Mouse (Mus musculus) myocyte (in vitro differentiated cells): Measurements from ENCODE around the gene Commd1. TPM values are rescaled to one million over a fixed set of nuclear protein-coding genes. Genes with fewer than 3 reads are reported as not detected.
A peak's percentile ranks its signal among the peaks of the same experiment; 100 is the strongest.

Experiments
- H3K27me3 ChIP-seq: one replicate; pipeline ENCODE4 v1.6.1; 2011; ENCODE audit not compliant: control insufficient read depth, insufficient read depth, insufficient read length
- H3K36me3 ChIP-seq: one replicate; pipeline ENCODE4 v1.6.1; 2011; ENCODE audit not compliant: control insufficient read depth, insufficient read depth
- H3K4me2 ChIP-seq: one replicate; pipeline ENCODE4 v1.6.1; 2011; ENCODE audit warnings: low read depth, control low read depth
- H3K4me3 ChIP-seq: one replicate; pipeline ENCODE4 v1.5.1; 2011; ENCODE audit warnings: mild to moderate bottlenecking, control low read depth, moderate library complexity
- H3K79me2 ChIP-seq: one replicate; pipeline ENCODE4 v1.6.1; 2011; ENCODE audit not compliant: control insufficient read depth, insufficient read depth
- H3ac ChIP-seq: one replicate; pipeline ENCODE4 v1.6.1; 2011; ENCODE audit not compliant: control insufficient read depth, insufficient read length
- CEBPB ChIP-seq: IDR thresholded peaks from 2 replicates; pipeline ENCODE4 v1.6.1; 2011; ENCODE audit warnings: mild to moderate bottlenecking, moderate library complexity; ENCODE audit not compliant: poor library complexity, insufficient read depth, severe bottlenecking
- E2F4 ChIP-seq: IDR thresholded peaks from one replicate; pipeline ENCODE4 v1.6.1; 2011; ENCODE audit warnings: mild to moderate bottlenecking, control low read depth, moderate library complexity; ENCODE audit not compliant: insufficient read depth
- MAX ChIP-seq: IDR thresholded peaks from one replicate; pipeline ENCODE4 v1.6.1; 2011; ENCODE audit warnings: low read depth, mild to moderate bottlenecking, control low read depth
- MYOD1 ChIP-seq, 3 experiments: IDR thresholded peaks; one replicate each; pipeline ENCODE4 v1.6.1; 2011; ENCODE audit warnings: control low read depth in 2 of 3, low read depth in 2 of 3, mild to moderate bottlenecking in 2 of 3, moderate library complexity in 1 of 3; ENCODE audit not compliant: insufficient read length in 2 of 3, control insufficient read depth in 1 of 3
- MYOG ChIP-seq, 3 experiments: IDR thresholded peaks; one replicate each; pipeline ENCODE4 v1.6.1; 2011; ENCODE audit warnings: control low read depth in 2 of 3, low read depth in 2 of 3, mild to moderate bottlenecking in 2 of 3; ENCODE audit not compliant: insufficient read length in 2 of 3, control insufficient read depth in 1 of 3, insufficient read depth in 1 of 3
- POLR2A ChIP-seq: IDR thresholded peaks from one replicate; pipeline ENCODE4 v1.6.1; 2011; ENCODE audit warnings: low read depth, mild to moderate bottlenecking, control low read depth, moderate library complexity; ENCODE audit not compliant: insufficient read length
- POLR2AphosphoS2 ChIP-seq: IDR thresholded peaks from one replicate; pipeline ENCODE4 v1.6.1; 2011; ENCODE audit warnings: low read depth, control low read depth; ENCODE audit not compliant: insufficient read length
- REST ChIP-seq: IDR thresholded peaks from one replicate; pipeline ENCODE4 v1.6.1; 2011; ENCODE audit warnings: mild to moderate bottlenecking, control low read depth, moderate library complexity; ENCODE audit not compliant: insufficient read depth, insufficient read length
- SRF ChIP-seq: IDR thresholded peaks from one replicate; pipeline ENCODE4 v1.6.1; 2011; ENCODE audit warnings: low read depth; ENCODE audit not compliant: control insufficient read depth, insufficient read length
- TCF12 ChIP-seq: IDR thresholded peaks from one replicate; pipeline ENCODE4 v1.6.1; 2011; ENCODE audit warnings: mild to moderate bottlenecking, control low read depth; ENCODE audit not compliant: poor library complexity, insufficient read depth, severe bottlenecking
- TCF3 ChIP-seq: IDR thresholded peaks from one replicate; pipeline ENCODE4 v1.6.1; 2011; ENCODE audit warnings: low read depth, control low read depth; ENCODE audit not compliant: insufficient read length
- USF1 ChIP-seq: IDR thresholded peaks from one replicate; pipeline ENCODE4 v1.6.1; 2011; ENCODE audit warnings: low read depth, mild to moderate bottlenecking, control low read depth, moderate library complexity
- polyA plus RNA-seq: library from polyadenylated mRNA; unstranded; fragments of >200 nt; fragmentation: generic; extraction: Trizol; gene quantifications from one replicate; pipeline ENCODE4 v1.2.1, GENCODE M21; 2012; ENCODE audit warnings: missing spikeins

Commd1 gene
- polyA plus RNA-seq, 1 experiment, result 174 TPM

GRCm38 (mm10) chr11:22990393-22991126 lies 8.4 kb upstream of the Commd1 start, which contains the start of gene Cct4:
Gene Cct4, plus strand, starts transcription at chr11:22990519.
- Histone ChIP-seq H3K36me3 (peaks cover 16% of the 10 kb centered on the region), H3K79me2 (peaks cover 40% of the 10 kb centered on the region), H3K4me2 (peak within 1 kb of the TSS; percentile 95), H3K27me3 (no peaks in the 10 kb centered on the region), H3K4me3 (peak within 1 kb of the TSS; percentile 49), H3ac (peak within 1 kb of the TSS; percentile 32)
- TF ChIP-seq SRF, result peak; percentile 86
- TF ChIP-seq USF1, result no peak
- TF ChIP-seq MAX, result peak; percentile 79
- TF ChIP-seq POLR2AphosphoS2, result peak; percentile 95
- peak in 1 of 3 experiments; percentile 27 for TF ChIP-seq MYOG (IDR thresholded peaks at IDR 0.05; ENCODE audit: control insufficient read depth in 1 of 3, insufficient read depth in 1 of 3, insufficient read length in 2 of 3, low read depth in 2 of 3)
- no peak for TF ChIP-seq TCF3
- no peak for TF ChIP-seq REST
- TF ChIP-seq POLR2A, result peak; percentile 83
- TF ChIP-seq MYOD1 (IDR thresholded peaks at IDR 0.05; ENCODE audit: control insufficient read depth in 1 of 3, insufficient read length in 2 of 3, low read depth in 2 of 3), result peak in 1 of 3 experiments; percentile 27
- TF ChIP-seq E2F4, result peak; percentile 28
- TF ChIP-seq CEBPB, result no peak
- no peak for TF ChIP-seq TCF12

GRCm38 (mm10) chr11:22989786-22990185 lies 7.6 kb upstream of the Commd1 start:
- Histone ChIP-seq H3ac (no peak overlapping the region), H3K36me3 (peaks cover 14% of the 10 kb centered on the region), H3K4me3 (peak overlapping the region; percentile 49), H3K4me2 (peak overlapping the region; percentile 77), H3K79me2 (peaks cover 40% of the 10 kb centered on the region), H3K27me3 (no peaks in the 10 kb centered on the region)
- no peak for TF ChIP-seq E2F4
- no peak for TF ChIP-seq SRF
- no peak for TF ChIP-seq POLR2A
- TF ChIP-seq TCF12, result no peak
- no peak for TF ChIP-seq MAX
- no peak for TF ChIP-seq USF1
- no peak for TF ChIP-seq MYOG (IDR thresholded peaks at IDR 0.05; ENCODE audit: control insufficient read depth in 1 of 3, insufficient read depth in 1 of 3, insufficient read length in 2 of 3, low read depth in 2 of 3)
- TF ChIP-seq MYOD1 (IDR thresholded peaks at IDR 0.05; ENCODE audit: control insufficient read depth in 1 of 3, insufficient read length in 2 of 3, low read depth in 2 of 3), result no peak
- no peak for TF ChIP-seq REST
- no peak for TF ChIP-seq POLR2AphosphoS2
- TF ChIP-seq CEBPB, result no peak
- no peak for TF ChIP-seq TCF3

- TF ChIP-seq E2F4 (no peak), POLR2AphosphoS2 (no peak), MAX (no peak), REST (no peak), TCF12 (no peak), MYOG (IDR thresholded peaks at IDR 0.05; ENCODE audit: control insufficient read depth in 1 of 3, insufficient read depth in 1 of 3, insufficient read length in 2 of 3, low read depth in 2 of 3) (no peak), MYOD1 (IDR thresholded peaks at IDR 0.05; ENCODE audit: control insufficient read depth in 1 of 3, insufficient read length in 2 of 3, low read depth in 2 of 3) (no peak), SRF (no peak), CEBPB (no peak), POLR2A (no peak), USF1 (no peak), TCF3 (no peak)
- Histone ChIP-seq H3ac (no peak overlapping the region), H3K4me3 (no peak overlapping the region), H3K79me2 (peaks cover 19% of the 10 kb centered on the region), H3K36me3 (no peaks in the 10 kb centered on the region), H3K4me2 (peak overlapping the region; percentile 41), H3K27me3 (no peaks in the 10 kb centered on the region)
Measured at GRCm38 (mm10) chr11:22987357-22987756, 5.2 kb upstream of the Commd1 start.

DNA sequence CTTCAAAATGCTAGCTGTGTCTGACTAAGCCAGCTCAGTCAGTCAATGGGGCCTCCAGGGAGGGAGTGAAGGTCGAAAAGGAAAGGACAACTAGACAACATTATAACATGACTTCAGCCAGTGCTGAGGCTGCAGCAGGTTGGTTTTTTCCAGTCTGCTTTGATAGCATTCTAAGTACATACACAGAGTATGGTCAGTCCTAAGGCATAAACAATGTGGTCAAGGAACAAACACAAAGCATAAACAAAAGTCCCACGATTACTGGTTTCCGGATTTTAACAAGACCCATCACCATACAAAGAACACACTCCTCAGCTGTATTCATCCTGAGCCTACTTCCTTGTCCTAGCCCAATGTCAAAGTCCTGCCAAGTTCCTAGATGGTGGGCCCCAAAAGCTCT lies 3.3 kb upstream of the Commd1 start:
- Histone ChIP-seq H3K36me3 (no peaks in the 10 kb centered on the region), H3ac (no peak overlapping the region), H3K4me2 (no peak overlapping the region), H3K4me3 (no peak overlapping the region), H3K79me2 (peaks cover 12% of the 10 kb centered on the region), H3K27me3 (no peaks in the 10 kb centered on the region)
- TF ChIP-seq TCF12 (no peak), MYOG (IDR thresholded peaks at IDR 0.05; ENCODE audit: control insufficient read depth in 1 of 3, insufficient read depth in 1 of 3, insufficient read length in 2 of 3, low read depth in 2 of 3) (no peak), REST (no peak)

GRCm38 (mm10) chr11:22982846-22983245 lies 664 bp upstream of the Commd1 start:
- peak overlapping the region; percentile 86 for H3K4me3 ChIP-seq
- peak overlapping the region; percentile 74 for H3K4me2 ChIP-seq

More at GRCm38 (mm10) chr11:22982846-22983245, 664 bp upstream of the Commd1 start:
- TF ChIP-seq SRF, result no peak
- TF ChIP-seq POLR2A, result no peak
- TF ChIP-seq E2F4, result no peak
- TF ChIP-seq POLR2AphosphoS2, result no peak
- no peak for TF ChIP-seq REST
- TF ChIP-seq TCF12, result no peak
- no peak for TF ChIP-seq MYOD1 (IDR thresholded peaks at IDR 0.05; ENCODE audit: control insufficient read depth in 1 of 3, insufficient read length in 2 of 3, low read depth in 2 of 3)
- no peak for TF ChIP-seq MAX
- TF ChIP-seq TCF3, result no peak
- no peak for TF ChIP-seq USF1
- Histone ChIP-seq H3ac (no peak overlapping the region), H3K36me3 (no peaks in the 10 kb centered on the region), H3K27me3 (no peaks in the 10 kb centered on the region), H3K79me2 (peaks cover 38% of the 10 kb centered on the region)
